Mouse (Mus musculus) intestine, postnatal 0 days (tissue): ENCODE data around the gene Pkd1. TPM values are rescaled to one million over a fixed set of nuclear protein-coding genes. Genes with fewer than 3 reads are reported as not detected.

Source experiments
- ATAC-seq: fragments of 200-750 bp; cut with Nextera tagmentation; 2 replicates; pipeline ENCODE4 v1.8.0; 2017; ENCODE audit warnings: mild to moderate bottlenecking, moderate TSS enrichment, moderate library complexity
- H3K27ac ChIP-seq: fragments of 300-500 bp; sonication (generic); 2 replicates; pipeline ENCODE4 v1.5.1; 2014; ENCODE audit warnings: mild to moderate bottlenecking, low read depth, low read length, moderate library complexity
- H3K27me3 ChIP-seq: fragments of 300-500 bp; sonication (generic); replicated peaks from 2 replicates; pipeline ENCODE4 v1.6.1; 2014; ENCODE audit warnings: low read length, mixed read lengths; ENCODE audit not compliant: control insufficient read depth, insufficient read depth
- H3K36me3 ChIP-seq: fragments of 300-500 bp; sonication (generic); 2 replicates; pipeline ENCODE4 v1.6.1; 2014; ENCODE audit warnings: mild to moderate bottlenecking, moderate library complexity; ENCODE audit not compliant: control insufficient read depth, insufficient read depth
- H3K4me1 ChIP-seq: fragments of 300-500 bp; sonication (generic); replicated peaks from 2 replicates; pipeline ENCODE4 v1.6.1; 2014; ENCODE audit warnings: antibody characterized with exemption, low read length, mixed read lengths; ENCODE audit not compliant: control insufficient read depth, insufficient read depth
- H3K4me2 ChIP-seq: fragments of 300-500 bp; sonication (generic); replicated peaks from 2 replicates; pipeline ENCODE4 v1.6.1; 2014; ENCODE audit warnings: low read depth, mild to moderate bottlenecking, moderate library complexity
- H3K4me3 ChIP-seq: fragments of 300-500 bp; sonication (generic); 2 replicates; pipeline ENCODE4 v1.5.1; 2014; ENCODE audit warnings: low read depth, low read length
- H3K9ac ChIP-seq: fragments of 300-500 bp; sonication (generic); 2 replicates; pipeline ENCODE4 v1.6.1; 2014; ENCODE audit warnings: mild to moderate bottlenecking, low read depth, low read length
- H3K9me3 ChIP-seq: fragments of 300-500 bp; sonication (generic); 2 replicates; pipeline ENCODE4 v1.6.1; 2016; ENCODE audit warnings: mixed run types; ENCODE audit not compliant: control insufficient read depth
- CTCF ChIP-seq: sonication (generic); IDR thresholded peaks from 2 replicates; pipeline ENCODE4 v1.5.1; 2016; ENCODE audit warnings: low read depth, mild to moderate bottlenecking, control low read depth, antibody characterized with exemption, moderate library complexity
- WGBS: fragments of 180-500 bp; shearing (Covaris S2); extraction: QIAGEN DNeasy Blood & Tissue Kit; methylation state at CpG from one replicate; pipeline ENCODE4 v1.1.7; 2014; 5-methylcytosine and 5-hydroxymethylcytosine counted together
- polyA plus RNA-seq: library from polyadenylated mRNA; unstranded; fragments of >200 nt; fragmentation: Nextera tagmentation; extraction: Ambion mirVana; gene quantifications from 2 replicates; pipeline ENCODE4 v1.2.1, GENCODE M21; 2015

Pkd1 gene
- polyA plus RNA-seq, 1 experiment from 2014 or later: 5.4 TPM

- Histone ChIP-seq H3K27ac (0 out of 2 replicates have a peak overlapping the region, but pooled peaks have one; percentile 11), H3K4me2 (no peak overlapping the region), H3K9ac (no peak overlapping the region)
Measured at GRCm38 (mm10) chr17:24567034-24567779, 17.6 kb downstream of the Pkd1 start.

GRCm38 (mm10) chr17:24569837-24570236 is 20.2 kb downstream of the Pkd1 start:
- Histone ChIP-seq H3K4me3 (no peak overlapping the region), H3K9me3 (no peaks in the 10 kb centered on the region), H3K27me3 (no peaks in the 10 kb centered on the region), H3K9ac (no peak overlapping the region), H3K4me1 (0 out of 2 replicates have a peak, but pooled peaks cover 4% of the 10 kb centered on the region), H3K36me3 (peaks cover 48% of the 10 kb centered on the region), H3K4me2 (no peak overlapping the region), H3K27ac (no peak overlapping the region)
- TF ChIP-seq CTCF: no peak
- no peak for ATAC-seq
- WGBS: 90% methylated on average over 4 of the region's 4 CpGs

More at GRCm38 (mm10) chr17:24567034-24567779, 17.6 kb downstream of the Pkd1 start:
- H3K4me3 ChIP-seq: no peak overlapping the region
- no peak for TF ChIP-seq CTCF
- H3K27me3 ChIP-seq: no peaks in the 10 kb centered on the region
- peaks cover 29% of the 10 kb centered on the region for H3K36me3 ChIP-seq
- WGBS: 41% methylated on average over 8 of the region's 8 CpGs
- ATAC-seq: peak; percentile 68; the same call in 1 of the 2 replicates
- H3K4me1 ChIP-seq: 0 out of 2 replicates have a peak, but pooled peaks cover 4% of the 10 kb centered on the region
- no peaks in the 10 kb centered on the region for H3K9me3 ChIP-seq

GRCm38 (mm10) chr17:24572651-24573245 is 23.1 kb downstream of the Pkd1 start:
- Histone ChIP-seq H3K4me3 (no peak overlapping the region), H3K9ac (no peak overlapping the region), H3K27ac (no peak overlapping the region), H3K36me3 (peaks cover 61% of the 10 kb centered on the region), H3K4me2 (no peak overlapping the region), H3K9me3 (no peaks in the 10 kb centered on the region), H3K4me1 (no peaks in the 10 kb centered on the region), H3K27me3 (no peaks in the 10 kb centered on the region)
- ATAC-seq: no peak
- 94% methylated on average over 12 of the region's 12 CpGs for WGBS
- TF ChIP-seq CTCF: no peak

GRCm38 (mm10) chr17:24573811-24574210 is 24.2 kb downstream of the Pkd1 start:
- no peak for TF ChIP-seq CTCF
- H3K4me3 ChIP-seq: no peak overlapping the region
- no peak overlapping the region for H3K4me2 ChIP-seq
- no peak for ATAC-seq
- WGBS: 90% methylated on average over 9 of the region's 9 CpGs
- peaks cover 71% of the 10 kb centered on the region for H3K36me3 ChIP-seq
- no peaks in the 10 kb centered on the region for H3K4me1 ChIP-seq
- no peaks in the 10 kb centered on the region for H3K9me3 ChIP-seq
- H3K9ac ChIP-seq: no peak overlapping the region
- H3K27ac ChIP-seq: no peak overlapping the region
- no peaks in the 10 kb centered on the region for H3K27me3 ChIP-seq

GRCm38 (mm10) chr17:24579532-24579931 is 29.9 kb downstream of the Pkd1 start:
- no peak for ATAC-seq
- 97% methylated on average over 3 of the region's 3 CpGs for WGBS

GRCm38 (mm10) chr17:24580287-24580686 is 30.7 kb downstream of the Pkd1 start:
- ATAC-seq: no peak
- Histone ChIP-seq H3K4me3 (no peak overlapping the region), H3K36me3 (peaks cover 73% of the 10 kb centered on the region), H3K27me3 (no peaks in the 10 kb centered on the region), H3K9me3 (no peaks in the 10 kb centered on the region), H3K4me1 (no peaks in the 10 kb centered on the region), H3K27ac (no peak overlapping the region), H3K9ac (no peak overlapping the region), H3K4me2 (no peak overlapping the region)
- no peak for TF ChIP-seq CTCF
- 100% methylated on average over 2 of the region's 2 CpGs for WGBS

More at GRCm38 (mm10) chr17:24579532-24579931, 29.9 kb downstream of the Pkd1 start:
- Histone ChIP-seq H3K36me3 (peaks cover 80% of the 10 kb centered on the region), H3K27me3 (no peaks in the 10 kb centered on the region), H3K4me3 (no peak overlapping the region), H3K9ac (no peak overlapping the region), H3K4me1 (no peaks in the 10 kb centered on the region), H3K9me3 (no peaks in the 10 kb centered on the region), H3K4me2 (no peak overlapping the region), H3K27ac (no peak overlapping the region)
- TF ChIP-seq CTCF: no peak
